Mouse (Mus musculus): ENCODE measurements around the gene Rora. TPM values are rescaled to one million over a fixed set of nuclear protein-coding genes. Genes with fewer than 3 reads are reported as not detected.

Gene Rora
- polyA plus RNA-seq, 1 experiment from 2014 or later = 6.5 TPM

GRCm38 (mm10) chr9:68804229-68804628 is 150.6 kb downstream of the Rora start:
- Histone ChIP-seq H3K27ac (ENCODE audit: low read depth, low read length) (no peak overlapping the region), H3K4me3 (ENCODE audit: low read depth, low read length) (no peak overlapping the region), H3K27me3 (ENCODE audit: control insufficient read depth, insufficient read depth, low read length) (no peaks in the 10 kb centered on the region), H3K36me3 (ENCODE audit: control insufficient read depth, insufficient read depth, low read length) (no peaks in the 10 kb centered on the region), H3K4me1 (ENCODE audit: control insufficient read depth, insufficient read depth, low read length) (peaks cover 16% of the 10 kb centered on the region), H3K9me3 (replicated peaks; ENCODE audit: control insufficient read depth, low read length) (no peaks in the 10 kb centered on the region), H3K9ac (ENCODE audit: low read depth, low read length) (no peak overlapping the region), H3K4me2 (no peak overlapping the region)
- ATAC-seq (replicated peaks; ENCODE audit: insufficient number of reproducible peaks, low FRiP score, low TSS enrichment) = no peak
- WGBS (ENCODE audit: insufficient replicate concordance) = 23% methylated on average over 6 of the region's 6 CpGs

GRCm38 (mm10) chr9:68805776-68806175 is 152.2 kb downstream of the Rora start:
- no peaks in the 10 kb centered on the region for H3K27me3 ChIP-seq (ENCODE audit: control insufficient read depth, insufficient read depth, low read length)
- peaks cover 16% of the 10 kb centered on the region for H3K4me1 ChIP-seq (ENCODE audit: control insufficient read depth, insufficient read depth, low read length)
- H3K36me3 ChIP-seq (ENCODE audit: control insufficient read depth, insufficient read depth, low read length) = no peaks in the 10 kb centered on the region
- peak overlapping the region; percentile 50 for H3K4me2 ChIP-seq
- no peaks in the 10 kb centered on the region for H3K9me3 ChIP-seq (replicated peaks; ENCODE audit: control insufficient read depth, low read length)
- 51% methylated on average over 5 of the region's 5 CpGs for WGBS (ENCODE audit: insufficient replicate concordance)
- H3K9ac ChIP-seq (ENCODE audit: low read depth, low read length) = no peak overlapping the region
- no peak overlapping the region for H3K27ac ChIP-seq (ENCODE audit: low read depth, low read length)
- peak overlapping the region; percentile 2; the same call in 1 of the 2 replicates for H3K4me3 ChIP-seq (ENCODE audit: low read depth, low read length)
- no peak for ATAC-seq (replicated peaks; ENCODE audit: insufficient number of reproducible peaks, low FRiP score, low TSS enrichment)

- 81% methylated on average over 2 of the region's 2 CpGs for WGBS (ENCODE audit: insufficient replicate concordance)
- no peak for ATAC-seq (replicated peaks; ENCODE audit: insufficient number of reproducible peaks, low FRiP score, low TSS enrichment)
Observed at GRCm38 (mm10) chr9:68807735-68808134, 154.1 kb downstream of the Rora start.

GRCm38 (mm10) chr9:68809536-68809935 is 155.9 kb downstream of the Rora start:
- WGBS (ENCODE audit: insufficient replicate concordance) = 81% methylated on average over 5 of the region's 5 CpGs
- no peaks in the 10 kb centered on the region for H3K27me3 ChIP-seq (ENCODE audit: control insufficient read depth, insufficient read depth, low read length)
- no peaks in the 10 kb centered on the region for H3K9me3 ChIP-seq (replicated peaks; ENCODE audit: control insufficient read depth, low read length)
- H3K4me3 ChIP-seq (ENCODE audit: low read depth, low read length) = no peak overlapping the region
- peaks cover 17% of the 10 kb centered on the region for H3K4me1 ChIP-seq (ENCODE audit: control insufficient read depth, insufficient read depth, low read length)
- ATAC-seq (replicated peaks; ENCODE audit: insufficient number of reproducible peaks, low FRiP score, low TSS enrichment) = no peak
- no peak overlapping the region for H3K27ac ChIP-seq (ENCODE audit: low read depth, low read length)
- H3K36me3 ChIP-seq (ENCODE audit: control insufficient read depth, insufficient read depth, low read length) = no peaks in the 10 kb centered on the region
- no peak overlapping the region for H3K4me2 ChIP-seq
- no peak overlapping the region for H3K9ac ChIP-seq (ENCODE audit: low read depth, low read length)

More at GRCm38 (mm10) chr9:68807735-68808134, 154.1 kb downstream of the Rora start:
- H3K36me3 ChIP-seq (ENCODE audit: control insufficient read depth, insufficient read depth, low read length) = no peaks in the 10 kb centered on the region
- H3K9me3 ChIP-seq (replicated peaks; ENCODE audit: control insufficient read depth, low read length) = no peaks in the 10 kb centered on the region
- H3K4me1 ChIP-seq (ENCODE audit: control insufficient read depth, insufficient read depth, low read length) = peaks cover 18% of the 10 kb centered on the region
- no peaks in the 10 kb centered on the region for H3K27me3 ChIP-seq (ENCODE audit: control insufficient read depth, insufficient read depth, low read length)
- H3K27ac ChIP-seq (ENCODE audit: low read depth, low read length) = no peak overlapping the region
- H3K4me3 ChIP-seq (ENCODE audit: low read depth, low read length) = no peak overlapping the region
- H3K9ac ChIP-seq (ENCODE audit: low read depth, low read length) = no peak overlapping the region
- H3K4me2 ChIP-seq = no peak overlapping the region

- no peak for ATAC-seq (replicated peaks; ENCODE audit: insufficient number of reproducible peaks, low FRiP score, low TSS enrichment)
- Histone ChIP-seq H3K27me3 (ENCODE audit: control insufficient read depth, insufficient read depth, low read length) (no peaks in the 10 kb centered on the region), H3K4me3 (ENCODE audit: low read depth, low read length) (no peak overlapping the region), H3K9ac (ENCODE audit: low read depth, low read length) (no peak overlapping the region), H3K4me1 (ENCODE audit: control insufficient read depth, insufficient read depth, low read length) (peaks cover 6% of the 10 kb centered on the region), H3K36me3 (ENCODE audit: control insufficient read depth, insufficient read depth, low read length) (no peaks in the 10 kb centered on the region), H3K9me3 (replicated peaks; ENCODE audit: control insufficient read depth, low read length) (no peaks in the 10 kb centered on the region), H3K4me2 (no peak overlapping the region), H3K27ac (ENCODE audit: low read depth, low read length) (no peak overlapping the region)
- WGBS (ENCODE audit: insufficient replicate concordance) = 86% methylated on average over 1 of the region's 1 CpGs
Observed at GRCm38 (mm10) chr9:68814723-68815122, 161.1 kb downstream of the Rora start.

- Histone ChIP-seq H3K4me2 (no peak overlapping the region), H3K27me3 (ENCODE audit: control insufficient read depth, insufficient read depth, low read length) (no peaks in the 10 kb centered on the region), H3K9me3 (replicated peaks; ENCODE audit: control insufficient read depth, low read length) (no peaks in the 10 kb centered on the region), H3K9ac (ENCODE audit: low read depth, low read length) (no peak overlapping the region), H3K4me3 (ENCODE audit: low read depth, low read length) (no peak overlapping the region), H3K27ac (ENCODE audit: low read depth, low read length) (no peak overlapping the region), H3K36me3 (ENCODE audit: control insufficient read depth, insufficient read depth, low read length) (no peaks in the 10 kb centered on the region), H3K4me1 (ENCODE audit: control insufficient read depth, insufficient read depth, low read length) (peaks cover 6% of the 10 kb centered on the region)
- WGBS (ENCODE audit: insufficient replicate concordance) = 77% methylated on average over 9 of the region's 9 CpGs
- ATAC-seq (replicated peaks; ENCODE audit: insufficient number of reproducible peaks, low FRiP score, low TSS enrichment) = no peak
Observed at GRCm38 (mm10) chr9:68815877-68816276, 162.3 kb downstream of the Rora start.

GRCm38 (mm10) chr9:68820036-68820435 is 166.4 kb downstream of the Rora start:
- H3K4me1 ChIP-seq (ENCODE audit: control insufficient read depth, insufficient read depth, low read length) = no peaks in the 10 kb centered on the region
- WGBS (ENCODE audit: insufficient replicate concordance) = 77% methylated on average over 4 of the region's 4 CpGs
- ATAC-seq (replicated peaks; ENCODE audit: insufficient number of reproducible peaks, low FRiP score, low TSS enrichment) = no peak
- no peak overlapping the region for H3K27ac ChIP-seq (ENCODE audit: low read depth, low read length)
- H3K36me3 ChIP-seq (ENCODE audit: control insufficient read depth, insufficient read depth, low read length) = no peaks in the 10 kb centered on the region
- H3K27me3 ChIP-seq (ENCODE audit: control insufficient read depth, insufficient read depth, low read length) = no peaks in the 10 kb centered on the region
- no peak overlapping the region for H3K4me2 ChIP-seq
- no peak overlapping the region for H3K9ac ChIP-seq (ENCODE audit: low read depth, low read length)
- no peak overlapping the region for H3K4me3 ChIP-seq (ENCODE audit: low read depth, low read length)
- H3K9me3 ChIP-seq (replicated peaks; ENCODE audit: control insufficient read depth, low read length) = no peaks in the 10 kb centered on the region

- no peak overlapping the region for H3K27ac ChIP-seq (ENCODE audit: low read depth, low read length)
- no peaks in the 10 kb centered on the region for H3K9me3 ChIP-seq (replicated peaks; ENCODE audit: control insufficient read depth, low read length)
- H3K36me3 ChIP-seq (ENCODE audit: control insufficient read depth, insufficient read depth, low read length) = no peaks in the 10 kb centered on the region
- no peaks in the 10 kb centered on the region for H3K27me3 ChIP-seq (ENCODE audit: control insufficient read depth, insufficient read depth, low read length)
- ATAC-seq (replicated peaks; ENCODE audit: insufficient number of reproducible peaks, low FRiP score, low TSS enrichment) = no peak
- no peak overlapping the region for H3K9ac ChIP-seq (ENCODE audit: low read depth, low read length)
- H3K4me2 ChIP-seq = no peak overlapping the region
- no peak overlapping the region for H3K4me3 ChIP-seq (ENCODE audit: low read depth, low read length)
- H3K4me1 ChIP-seq (ENCODE audit: control insufficient read depth, insufficient read depth, low read length) = no peaks in the 10 kb centered on the region
Observed at GRCm38 (mm10) chr9:68820478-68820877, 166.9 kb downstream of the Rora start.

- H3K9ac ChIP-seq (ENCODE audit: low read depth, low read length) = no peak overlapping the region
Observed at GRCm38 (mm10) chr9:68821388-68821787, 167.8 kb downstream of the Rora start.

More at GRCm38 (mm10) chr9:68821388-68821787, 167.8 kb downstream of the Rora start:
- Histone ChIP-seq H3K4me3 (ENCODE audit: low read depth, low read length) (no peak overlapping the region), H3K27ac (ENCODE audit: low read depth, low read length) (no peak overlapping the region), H3K4me1 (ENCODE audit: control insufficient read depth, insufficient read depth, low read length) (no peaks in the 10 kb centered on the region), H3K9me3 (replicated peaks; ENCODE audit: control insufficient read depth, low read length) (no peaks in the 10 kb centered on the region), H3K27me3 (ENCODE audit: control insufficient read depth, insufficient read depth, low read length) (no peaks in the 10 kb centered on the region), H3K36me3 (ENCODE audit: control insufficient read depth, insufficient read depth, low read length) (no peaks in the 10 kb centered on the region), H3K4me2 (no peak overlapping the region)
- 55% methylated on average over 1 of the region's 1 CpGs for WGBS (ENCODE audit: insufficient replicate concordance)
- no peak for ATAC-seq (replicated peaks; ENCODE audit: insufficient number of reproducible peaks, low FRiP score, low TSS enrichment)
